Mouse (Mus musculus) myocyte (in vitro differentiated cells): ENCODE results near the gene Olfr112. TPM values are rescaled to one million over a fixed set of nuclear protein-coding genes. Genes with fewer than 3 reads are reported as not detected.
"Not testable (repeated sequence)": the region's sequence is repeated elsewhere in the genome, so short reads cannot be mapped to it uniquely, and the experiment has no call there.

Source experiments
- H3K27me3 ChIP-seq: one replicate; pipeline ENCODE4 v1.6.1; 2011; ENCODE audit not compliant: control insufficient read depth, insufficient read depth, insufficient read length
- H3K36me3 ChIP-seq: one replicate; pipeline ENCODE4 v1.6.1; 2011; ENCODE audit not compliant: control insufficient read depth, insufficient read depth
- H3K4me2 ChIP-seq: one replicate; pipeline ENCODE4 v1.6.1; 2011; ENCODE audit warnings: low read depth, control low read depth
- H3K4me3 ChIP-seq: one replicate; pipeline ENCODE4 v1.5.1; 2011; ENCODE audit warnings: mild to moderate bottlenecking, control low read depth, moderate library complexity
- H3K79me2 ChIP-seq: one replicate; pipeline ENCODE4 v1.6.1; 2011; ENCODE audit not compliant: control insufficient read depth, insufficient read depth
- H3ac ChIP-seq: one replicate; pipeline ENCODE4 v1.6.1; 2011; ENCODE audit not compliant: control insufficient read depth, insufficient read length
- CEBPB ChIP-seq: IDR thresholded peaks from 2 replicates; pipeline ENCODE4 v1.6.1; 2011; ENCODE audit warnings: mild to moderate bottlenecking, moderate library complexity; ENCODE audit not compliant: poor library complexity, insufficient read depth, severe bottlenecking
- E2F4 ChIP-seq: IDR thresholded peaks from one replicate; pipeline ENCODE4 v1.6.1; 2011; ENCODE audit warnings: mild to moderate bottlenecking, control low read depth, moderate library complexity; ENCODE audit not compliant: insufficient read depth
- MAX ChIP-seq: IDR thresholded peaks from one replicate; pipeline ENCODE4 v1.6.1; 2011; ENCODE audit warnings: low read depth, mild to moderate bottlenecking, control low read depth
- MYOD1 ChIP-seq, 3 experiments: IDR thresholded peaks; one replicate each; pipeline ENCODE4 v1.6.1; 2011; ENCODE audit warnings: control low read depth in 2 of 3, low read depth in 2 of 3, mild to moderate bottlenecking in 2 of 3, moderate library complexity in 1 of 3; ENCODE audit not compliant: insufficient read length in 2 of 3, control insufficient read depth in 1 of 3
- MYOG ChIP-seq, 3 experiments: IDR thresholded peaks; one replicate each; pipeline ENCODE4 v1.6.1; 2011; ENCODE audit warnings: control low read depth in 2 of 3, low read depth in 2 of 3, mild to moderate bottlenecking in 2 of 3; ENCODE audit not compliant: insufficient read length in 2 of 3, control insufficient read depth in 1 of 3, insufficient read depth in 1 of 3
- POLR2A ChIP-seq: IDR thresholded peaks from one replicate; pipeline ENCODE4 v1.6.1; 2011; ENCODE audit warnings: low read depth, mild to moderate bottlenecking, control low read depth, moderate library complexity; ENCODE audit not compliant: insufficient read length
- POLR2AphosphoS2 ChIP-seq: IDR thresholded peaks from one replicate; pipeline ENCODE4 v1.6.1; 2011; ENCODE audit warnings: low read depth, control low read depth; ENCODE audit not compliant: insufficient read length
- REST ChIP-seq: IDR thresholded peaks from one replicate; pipeline ENCODE4 v1.6.1; 2011; ENCODE audit warnings: mild to moderate bottlenecking, control low read depth, moderate library complexity; ENCODE audit not compliant: insufficient read depth, insufficient read length
- SRF ChIP-seq: IDR thresholded peaks from one replicate; pipeline ENCODE4 v1.6.1; 2011; ENCODE audit warnings: low read depth; ENCODE audit not compliant: control insufficient read depth, insufficient read length
- TCF12 ChIP-seq: IDR thresholded peaks from one replicate; pipeline ENCODE4 v1.6.1; 2011; ENCODE audit warnings: mild to moderate bottlenecking, control low read depth; ENCODE audit not compliant: poor library complexity, insufficient read depth, severe bottlenecking
- TCF3 ChIP-seq: IDR thresholded peaks from one replicate; pipeline ENCODE4 v1.6.1; 2011; ENCODE audit warnings: low read depth, control low read depth; ENCODE audit not compliant: insufficient read length
- USF1 ChIP-seq: IDR thresholded peaks from one replicate; pipeline ENCODE4 v1.6.1; 2011; ENCODE audit warnings: low read depth, mild to moderate bottlenecking, control low read depth, moderate library complexity
- polyA plus RNA-seq: library from polyadenylated mRNA; unstranded; fragments of >200 nt; fragmentation: generic; extraction: Trizol; gene quantifications from one replicate; pipeline ENCODE4 v1.2.1, GENCODE M21; 2012; ENCODE audit warnings: missing spikeins

Gene Olfr112
- polyA plus RNA-seq, 1 experiment, result not detected

DNA sequence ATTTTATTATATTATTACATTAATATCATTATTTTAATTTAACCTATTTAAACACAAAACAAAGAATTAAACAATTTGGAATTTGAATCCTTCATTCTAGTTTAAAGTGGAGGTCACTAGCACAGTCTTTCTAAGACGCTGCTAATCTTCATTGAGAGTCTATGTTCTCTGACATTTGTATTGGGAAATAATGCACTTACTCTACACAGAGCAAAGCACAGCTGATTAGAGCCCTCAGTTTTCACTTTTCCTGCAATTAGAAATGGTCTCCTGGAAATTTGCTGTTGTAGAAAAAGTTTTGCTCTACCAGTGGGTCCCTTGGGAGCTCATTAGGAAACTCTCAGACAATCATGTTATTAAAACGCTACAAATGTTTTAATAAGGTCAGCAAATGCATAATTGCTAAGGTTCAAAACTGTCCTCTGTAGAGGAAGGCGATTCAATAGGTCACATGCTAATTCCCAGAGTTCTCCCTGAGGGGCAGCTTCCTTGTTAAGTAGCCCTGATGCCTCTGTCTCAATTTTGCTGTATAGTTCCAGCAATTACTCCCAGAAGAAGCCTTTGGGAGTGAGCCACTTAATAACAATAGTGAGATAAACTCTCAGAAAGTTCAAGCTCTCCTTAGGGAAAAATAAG lies 25.3 kb downstream of the Olfr112 start:
- Histone ChIP-seq H3K36me3 (no peaks in the 10 kb centered on the region), H3K4me3 (no peak overlapping the region), H3K27me3 (no peaks in the 10 kb centered on the region), H3ac (no peak overlapping the region), H3K79me2 (no peaks in the 10 kb centered on the region), H3K4me2 (no peak overlapping the region)
- TF ChIP-seq SRF, result no peak
- TF ChIP-seq MAX, result no peak
- no peak for TF ChIP-seq TCF3
- no peak for TF ChIP-seq POLR2A
- TF ChIP-seq POLR2AphosphoS2, result no peak
- TF ChIP-seq TCF12, result no peak
- no peak for TF ChIP-seq MYOD1 (IDR thresholded peaks at IDR 0.05; ENCODE audit: control insufficient read depth in 1 of 3, insufficient read length in 2 of 3, low read depth in 2 of 3)
- no peak for TF ChIP-seq REST
- no peak for TF ChIP-seq MYOG (IDR thresholded peaks at IDR 0.05; ENCODE audit: control insufficient read depth in 1 of 3, insufficient read depth in 1 of 3, insufficient read length in 2 of 3, low read depth in 2 of 3)
- TF ChIP-seq USF1, result no peak
- no peak for TF ChIP-seq E2F4
- no peak for TF ChIP-seq CEBPB

DNA sequence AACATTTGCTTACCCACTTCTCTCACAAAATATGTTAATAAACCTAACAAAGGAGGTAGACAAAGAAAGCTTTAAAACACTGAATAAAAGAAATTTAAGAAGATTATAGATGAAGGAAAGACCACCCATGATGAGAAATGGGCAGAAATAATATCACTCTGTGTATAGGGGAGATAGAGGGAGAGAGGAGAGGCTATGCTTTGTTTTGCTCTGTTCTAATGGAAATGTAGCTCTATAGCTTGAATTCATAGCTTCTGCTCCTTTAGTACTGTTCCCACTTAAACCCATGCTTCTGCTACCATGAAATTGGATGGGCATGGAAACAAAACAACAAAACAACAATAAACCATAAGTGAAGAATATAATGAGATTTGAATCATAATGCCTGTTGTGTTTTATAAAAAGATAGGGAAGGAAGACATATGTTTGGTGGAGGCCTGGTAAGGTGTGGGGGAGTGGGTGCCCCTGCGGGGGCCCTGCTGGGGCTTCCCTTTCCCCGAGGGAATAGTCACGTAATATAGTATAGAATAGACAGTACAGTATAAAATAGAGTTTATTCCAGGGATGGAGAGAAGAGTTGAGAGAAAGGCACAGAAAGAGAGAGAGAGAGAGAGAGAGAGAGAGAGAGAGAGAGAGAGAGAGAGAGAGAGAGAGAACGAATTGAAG lies 27.7 kb downstream of the Olfr112 start:
- no peaks in the 10 kb centered on the region for H3K36me3 ChIP-seq
- H3ac ChIP-seq, result no peak overlapping the region
- no peaks in the 10 kb centered on the region for H3K79me2 ChIP-seq
- TF ChIP-seq TCF12 (no peak), USF1 (no peak), CEBPB (no peak)
- no peak overlapping the region for H3K4me2 ChIP-seq
- H3K4me3 ChIP-seq, result no peak overlapping the region
- H3K27me3 ChIP-seq, result no peaks in the 10 kb centered on the region

DNA sequence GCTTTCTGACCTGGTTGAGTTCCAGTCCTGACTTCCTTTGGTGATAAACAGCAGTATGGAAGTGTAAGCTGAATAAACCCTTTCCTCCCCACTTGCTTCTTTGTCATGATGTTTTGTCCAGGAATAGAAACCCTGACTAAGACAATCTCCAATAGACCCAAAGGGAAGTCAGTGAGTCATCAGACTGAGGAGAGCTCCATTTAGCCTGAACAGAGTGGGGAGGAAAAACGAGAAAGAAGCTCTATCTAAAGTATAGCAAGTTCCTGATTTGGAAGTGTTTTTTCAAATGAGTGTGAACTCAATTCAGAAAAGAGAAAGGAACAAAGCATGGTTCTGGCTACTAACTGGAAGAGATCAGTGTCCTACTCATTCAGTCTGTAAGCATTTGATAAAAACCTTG lies 30.8 kb downstream of the Olfr112 start:
- not testable (repeated sequence) for H3ac ChIP-seq, H3K79me2 ChIP-seq, H3K4me2 ChIP-seq, H3K4me3 ChIP-seq, H3K27me3 ChIP-seq, H3K36me3 ChIP-seq

GRCm38 (mm10) chr17:37535173-37535572 lies 34.1 kb downstream of the Olfr112 start:
- H3K79me2 ChIP-seq, result no peaks in the 10 kb centered on the region

GRCm38 (mm10) chr17:37525427-37525826 lies 43.8 kb downstream of the Olfr112 start:
- not testable (repeated sequence) for H3K36me3 ChIP-seq, H3K4me2 ChIP-seq, H3K27me3 ChIP-seq, H3ac ChIP-seq, H3K4me3 ChIP-seq, H3K79me2 ChIP-seq

More at GRCm38 (mm10) chr17:37535173-37535572, 34.1 kb downstream of the Olfr112 start:
- Histone ChIP-seq H3K36me3 (no peaks in the 10 kb centered on the region), H3K4me2 (no peak overlapping the region), H3ac (no peak overlapping the region), H3K4me3 (no peak overlapping the region), H3K27me3 (no peaks in the 10 kb centered on the region)
- TF ChIP-seq TCF3 (no peak), MYOG (IDR thresholded peaks at IDR 0.05; ENCODE audit: control insufficient read depth in 1 of 3, insufficient read depth in 1 of 3, insufficient read length in 2 of 3, low read depth in 2 of 3) (no peak), CEBPB (no peak), E2F4 (no peak), POLR2A (no peak), MAX (no peak), MYOD1 (IDR thresholded peaks at IDR 0.05; ENCODE audit: control insufficient read depth in 1 of 3, insufficient read length in 2 of 3, low read depth in 2 of 3) (no peak)

DNA sequence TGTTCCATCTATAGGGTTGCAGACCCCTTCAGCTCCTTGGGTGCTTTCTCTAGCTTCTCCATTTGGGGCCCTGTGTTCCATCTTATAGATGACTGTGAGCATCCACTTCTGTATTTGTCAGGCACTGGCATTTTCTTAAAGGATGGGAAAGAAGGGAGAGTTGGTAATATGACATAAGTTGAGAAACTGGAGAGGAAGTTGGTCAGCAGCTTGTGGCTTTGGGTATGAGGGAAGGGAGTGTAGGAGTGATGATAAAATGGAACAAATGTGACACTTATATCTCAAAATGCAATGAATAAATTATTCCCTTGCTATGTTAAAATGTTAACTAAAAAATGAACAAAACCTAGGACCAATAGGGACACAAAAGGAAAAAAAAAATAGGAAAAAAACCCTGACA lies 44.6 kb downstream of the Olfr112 start:
- H3K4me2 ChIP-seq, H3K79me2 ChIP-seq, H3K36me3 ChIP-seq, H3ac ChIP-seq, H3K4me3 ChIP-seq, H3K27me3 ChIP-seq: not testable (repeated sequence)

Other genes with a start within 250 kb of the Olfr112 start
- gene Olfr103, start 229.8 kb downstream of the Olfr112 start, polyA plus RNA-seq, result not detected
- not detected for gene Olfr104-ps, start 209.9 kb downstream of the Olfr112 start, polyA plus RNA-seq
- not detected for gene Olfr105-ps, start 190.4 kb downstream of the Olfr112 start, polyA plus RNA-seq
- gene Olfr106-ps, start 179.1 kb downstream of the Olfr112 start, polyA plus RNA-seq, result not detected
- gene Olfr107, start 170.2 kb downstream of the Olfr112 start, polyA plus RNA-seq, result not detected
- gene Olfr108, start 124.0 kb downstream of the Olfr112 start, polyA plus RNA-seq, result not detected
- not detected for gene Olfr109, start 110.5 kb downstream of the Olfr112 start, polyA plus RNA-seq
- gene H2-M2, start 85.9 kb downstream of the Olfr112 start, polyA plus RNA-seq, result not detected
- gene Olfr110, start 77.0 kb downstream of the Olfr112 start, polyA plus RNA-seq, result not detected
- gene Olfr111, start 61.4 kb downstream of the Olfr112 start, polyA plus RNA-seq, result not detected
- gene Olfr113, start 8.2 kb upstream of the Olfr112 start, polyA plus RNA-seq, result not detected
- gene Olfr114, start 23.3 kb upstream of the Olfr112 start, polyA plus RNA-seq, result not detected
- not detected for gene Olfr115, start 57.7 kb upstream of the Olfr112 start, polyA plus RNA-seq
- not detected for gene Olfr116, start 57.7 kb upstream of the Olfr112 start, polyA plus RNA-seq
- gene Olfr117, start 94.3 kb upstream of the Olfr112 start, polyA plus RNA-seq, result not detected
- not detected for gene Olfr118, start 97.5 kb upstream of the Olfr112 start, polyA plus RNA-seq
- not detected for gene Olfr119, start 127.1 kb upstream of the Olfr112 start, polyA plus RNA-seq
- not detected for gene Olfr120, start 152.4 kb upstream of the Olfr112 start, polyA plus RNA-seq
- not detected for gene Olfr121, start 179.4 kb upstream of the Olfr112 start, polyA plus RNA-seq
- gene Olfr122, start 199.2 kb upstream of the Olfr112 start, polyA plus RNA-seq, result not detected
- gene Olfr123, start 224.1 kb upstream of the Olfr112 start, polyA plus RNA-seq, result not detected
- not detected for gene Olfr124, start 230.4 kb upstream of the Olfr112 start, polyA plus RNA-seq